Mouse (Mus musculus): ENCODE data around the gene Slain1. TPM values are rescaled to one million over a fixed set of nuclear protein-coding genes. Genes with fewer than 3 reads are reported as not detected.

The Slain1 gene
- polyA plus RNA-seq, 1 experiment from 2014 or later, result 1.8 TPM

DNA sequence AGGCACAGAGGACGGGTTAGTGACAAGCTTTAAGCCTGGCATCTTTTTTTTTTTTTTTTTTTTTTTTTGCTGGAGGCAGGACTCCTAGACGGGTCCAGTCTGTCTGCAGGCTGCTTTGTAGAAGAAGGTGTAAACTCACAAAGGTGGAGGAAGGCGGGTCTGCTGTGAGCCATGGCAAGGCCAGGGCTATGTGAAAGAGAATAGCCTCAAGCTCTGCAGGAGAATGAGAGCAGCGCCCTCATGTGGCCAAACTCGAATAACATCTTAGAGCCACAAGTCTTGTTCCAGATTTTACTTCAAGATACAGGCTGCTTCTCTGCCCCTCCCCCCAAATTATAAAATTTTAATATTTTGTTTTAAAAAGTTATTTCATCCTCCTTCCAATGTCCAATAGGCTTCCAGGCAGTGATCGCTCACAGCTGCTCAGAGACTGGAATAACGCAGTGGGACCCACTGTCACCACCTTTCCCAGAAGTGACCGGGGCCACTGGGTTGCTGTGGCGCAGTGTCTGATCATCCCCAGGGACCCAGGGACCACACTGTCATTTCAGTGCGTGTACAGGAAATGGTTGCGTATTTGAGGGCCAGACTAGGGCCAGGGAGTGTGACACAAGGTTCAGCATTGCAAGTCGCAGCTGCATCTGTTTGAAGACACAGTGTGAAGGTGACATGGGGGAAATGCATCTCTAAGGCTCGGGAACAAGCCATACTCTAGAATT lies 70.8 kb downstream of the Slain1 start:
- Histone ChIP-seq H3K4me2 (replicated peaks; ENCODE audit: low read depth) (no peak overlapping the region), H3K4me1 (replicated peaks; ENCODE audit: control insufficient read depth, insufficient read depth, low read length) (no peaks in the 10 kb centered on the region), H3K9me3 (ENCODE audit: control insufficient read depth) (no peaks in the 10 kb centered on the region), H3K9ac (ENCODE audit: low read depth, low read length) (no peak overlapping the region), H3K27ac (ENCODE audit: low read depth, low read length) (no peak overlapping the region), H3K4me3 (ENCODE audit: low read depth, low read length) (no peak overlapping the region), H3K27me3 (replicated peaks; ENCODE audit: control insufficient read depth, insufficient read depth, low read length) (no peaks in the 10 kb centered on the region), H3K36me3 (ENCODE audit: control insufficient read depth, insufficient read depth) (no peaks in the 10 kb centered on the region)
- TF ChIP-seq CTCF (IDR thresholded peaks at IDR 0.05; ENCODE audit: low read depth), result peak; percentile 75
- peak; percentile 31; the same call in 1 of the 2 replicates for ATAC-seq
- WGBS, result 61% methylated on average over 13 of the region's 13 CpGs

DNA sequence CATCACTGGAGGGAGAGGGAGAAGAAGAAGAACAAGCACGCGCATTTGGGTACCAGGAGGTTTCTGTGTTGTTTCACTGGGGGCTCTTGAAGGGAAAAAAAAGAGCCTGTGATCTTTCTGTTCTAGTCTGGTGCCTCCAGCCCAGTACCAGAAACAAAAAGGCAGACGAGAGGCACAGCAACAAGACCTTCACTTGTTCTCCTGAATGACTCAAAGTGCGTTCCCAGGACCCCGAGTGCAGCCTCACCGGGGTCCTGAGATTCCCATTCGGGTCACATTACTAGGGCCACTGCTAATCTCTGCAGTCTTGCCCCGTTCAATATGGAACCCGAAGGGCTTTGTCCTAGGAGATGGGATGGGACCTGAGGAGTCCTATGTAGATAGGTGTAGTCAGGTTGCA lies 73.3 kb downstream of the Slain1 start:
- Histone ChIP-seq H3K27ac (ENCODE audit: low read depth, low read length) (no peak overlapping the region), H3K4me1 (replicated peaks; ENCODE audit: control insufficient read depth, insufficient read depth, low read length) (no peaks in the 10 kb centered on the region), H3K9me3 (ENCODE audit: control insufficient read depth) (no peaks in the 10 kb centered on the region), H3K4me2 (replicated peaks; ENCODE audit: low read depth) (no peak overlapping the region), H3K9ac (ENCODE audit: low read depth, low read length) (no peak overlapping the region), H3K27me3 (replicated peaks; ENCODE audit: control insufficient read depth, insufficient read depth, low read length) (no peaks in the 10 kb centered on the region), H3K36me3 (ENCODE audit: control insufficient read depth, insufficient read depth) (no peaks in the 10 kb centered on the region), H3K4me3 (ENCODE audit: low read depth, low read length) (no peak overlapping the region)
- no peak for ATAC-seq
- 90% methylated on average over 9 of the region's 9 CpGs for WGBS
- TF ChIP-seq CTCF (IDR thresholded peaks at IDR 0.05; ENCODE audit: low read depth), result no peak

DNA sequence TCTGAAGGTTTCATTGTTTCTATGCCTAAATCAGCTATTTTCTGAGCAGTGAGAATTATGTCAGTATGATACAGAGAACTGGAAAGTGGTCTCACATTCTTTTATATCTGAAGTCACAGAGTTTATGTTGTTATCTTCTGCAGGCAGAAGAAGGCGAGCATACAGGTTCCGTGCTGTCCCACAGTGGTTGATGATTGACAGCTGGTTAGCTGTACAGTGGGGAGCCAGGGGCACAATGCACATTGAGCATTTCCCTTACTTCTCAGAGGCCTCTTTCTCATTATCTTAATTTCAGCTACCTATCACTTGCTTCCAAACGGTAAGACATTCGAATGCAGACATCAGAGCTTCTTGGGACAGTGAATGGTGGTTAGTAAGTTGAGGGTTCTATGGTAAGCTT lies 73.8 kb downstream of the Slain1 start:
- 65% methylated on average over 4 of the region's 4 CpGs for WGBS
- Histone ChIP-seq H3K36me3 (ENCODE audit: control insufficient read depth, insufficient read depth) (no peaks in the 10 kb centered on the region), H3K4me1 (replicated peaks; ENCODE audit: control insufficient read depth, insufficient read depth, low read length) (no peaks in the 10 kb centered on the region), H3K9ac (ENCODE audit: low read depth, low read length) (no peak overlapping the region), H3K27me3 (replicated peaks; ENCODE audit: control insufficient read depth, insufficient read depth, low read length) (no peaks in the 10 kb centered on the region), H3K9me3 (ENCODE audit: control insufficient read depth) (no peaks in the 10 kb centered on the region), H3K27ac (ENCODE audit: low read depth, low read length) (no peak overlapping the region), H3K4me2 (replicated peaks; ENCODE audit: low read depth) (no peak overlapping the region), H3K4me3 (ENCODE audit: low read depth, low read length) (no peak overlapping the region)
- no peak for TF ChIP-seq CTCF (IDR thresholded peaks at IDR 0.05; ENCODE audit: low read depth)
- ATAC-seq, result no peak

DNA sequence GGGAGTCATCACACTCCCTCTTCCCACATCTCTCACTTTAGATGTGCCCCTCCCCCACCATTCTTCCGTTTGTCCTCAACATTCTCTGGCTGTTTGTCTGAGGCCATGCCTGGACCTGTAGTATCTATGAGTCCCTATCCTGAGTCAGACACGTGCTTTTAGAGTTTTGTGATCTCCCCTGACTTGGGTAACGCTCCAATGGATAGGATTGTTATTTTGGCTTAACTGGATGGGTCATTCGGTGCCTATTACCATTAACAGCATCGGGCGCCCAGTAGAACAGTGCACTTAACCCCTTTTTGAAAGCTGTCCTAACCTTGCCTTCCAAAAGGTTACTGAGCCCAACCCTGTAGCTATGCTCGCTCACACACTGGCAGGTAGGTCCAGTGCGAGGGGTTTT lies 78.5 kb downstream of the Slain1 start:
- Histone ChIP-seq H3K36me3 (ENCODE audit: control insufficient read depth, insufficient read depth) (no peaks in the 10 kb centered on the region), H3K4me2 (replicated peaks; ENCODE audit: low read depth) (no peak overlapping the region), H3K4me3 (ENCODE audit: low read depth, low read length) (no peak overlapping the region), H3K9me3 (ENCODE audit: control insufficient read depth) (no peaks in the 10 kb centered on the region), H3K27ac (ENCODE audit: low read depth, low read length) (no peak overlapping the region), H3K9ac (ENCODE audit: low read depth, low read length) (no peak overlapping the region), H3K4me1 (replicated peaks; ENCODE audit: control insufficient read depth, insufficient read depth, low read length) (no peaks in the 10 kb centered on the region), H3K27me3 (replicated peaks; ENCODE audit: control insufficient read depth, insufficient read depth, low read length) (no peaks in the 10 kb centered on the region)
- ATAC-seq, result no peak
- WGBS, result 86% methylated on average over 8 of the region's 8 CpGs
- TF ChIP-seq CTCF (IDR thresholded peaks at IDR 0.05; ENCODE audit: low read depth), result no peak

DNA sequence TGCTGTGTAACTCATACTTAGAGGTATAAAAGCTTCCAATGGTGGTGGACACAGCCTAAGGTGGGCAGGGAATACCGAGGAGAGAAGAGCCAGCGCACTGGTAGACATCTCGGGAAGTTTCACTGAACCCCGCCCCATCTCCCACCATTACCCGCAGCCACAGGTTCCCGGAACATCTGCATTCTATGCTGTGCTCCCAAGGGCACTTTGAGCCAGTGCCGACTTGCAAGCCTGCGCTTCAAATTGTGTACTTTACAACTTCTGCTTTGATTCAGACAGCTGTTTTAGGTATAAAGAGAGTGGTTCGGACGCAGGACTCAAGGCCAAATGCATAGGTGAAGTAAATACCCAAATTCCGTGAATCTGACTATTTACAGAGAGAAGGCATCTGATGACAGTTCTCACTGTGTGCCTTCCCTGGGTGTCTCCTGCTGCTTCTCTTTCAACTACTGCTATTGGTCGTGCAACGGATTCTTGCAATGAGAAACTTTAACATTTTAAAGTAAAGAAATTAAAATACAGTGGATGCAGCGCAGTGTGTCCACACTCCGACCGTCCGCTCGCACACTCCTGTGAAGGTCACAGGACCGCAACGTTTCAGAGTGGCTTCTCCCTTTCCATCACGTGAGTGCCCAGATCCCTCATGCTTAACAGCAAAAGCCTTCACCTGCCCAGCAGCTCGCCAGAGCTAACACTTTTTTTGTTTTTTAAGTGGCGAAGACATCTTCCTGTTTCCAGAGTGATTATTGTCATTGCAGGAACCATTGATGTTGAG lies 79.1 kb downstream of the Slain1 start:
- no peaks in the 10 kb centered on the region for H3K36me3 ChIP-seq (ENCODE audit: control insufficient read depth, insufficient read depth)
- H3K27me3 ChIP-seq (replicated peaks; ENCODE audit: control insufficient read depth, insufficient read depth, low read length), result no peaks in the 10 kb centered on the region
- H3K4me1 ChIP-seq (replicated peaks; ENCODE audit: control insufficient read depth, insufficient read depth, low read length), result no peaks in the 10 kb centered on the region
- no peak overlapping the region for H3K4me2 ChIP-seq (replicated peaks; ENCODE audit: low read depth)
- TF ChIP-seq CTCF (IDR thresholded peaks at IDR 0.05; ENCODE audit: low read depth), result no peak
- no peaks in the 10 kb centered on the region for H3K9me3 ChIP-seq (ENCODE audit: control insufficient read depth)
- no peak for ATAC-seq
- no peak overlapping the region for H3K4me3 ChIP-seq (ENCODE audit: low read depth, low read length)
- 79% methylated on average over 23 of the region's 23 CpGs for WGBS
- H3K9ac ChIP-seq (ENCODE audit: low read depth, low read length), result no peak overlapping the region
- H3K27ac ChIP-seq (ENCODE audit: low read depth, low read length), result no peak overlapping the region

DNA sequence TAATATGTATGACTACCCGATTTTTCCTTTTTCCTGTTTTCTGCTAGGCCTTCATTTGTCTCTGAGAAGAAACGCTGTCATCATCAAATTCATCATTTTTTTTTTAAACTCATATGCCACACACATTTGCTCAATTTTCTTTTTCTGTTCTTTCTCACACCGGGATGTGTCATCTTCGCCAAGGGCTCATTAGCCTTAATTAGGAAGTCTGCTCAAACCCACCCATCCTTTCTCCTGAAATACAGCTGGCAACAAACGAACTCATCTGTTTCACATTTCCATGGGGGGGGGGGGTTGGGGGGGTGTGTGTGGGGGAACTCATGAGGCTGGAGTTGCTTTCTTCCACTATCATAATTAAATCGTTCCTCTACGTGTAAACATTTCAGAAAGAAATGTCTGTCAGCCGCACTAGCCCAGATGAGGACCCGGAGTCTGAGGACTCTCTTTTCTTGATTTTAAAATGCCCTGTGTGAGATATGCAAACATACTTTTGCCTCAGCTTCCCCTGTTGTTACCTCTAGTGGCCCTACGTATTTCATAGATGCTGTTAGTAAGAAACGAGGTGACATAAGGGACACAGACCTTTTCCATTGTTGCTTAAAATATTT lies 79.8 kb downstream of the Slain1 start:
- Histone ChIP-seq H3K9me3 (ENCODE audit: control insufficient read depth) (no peaks in the 10 kb centered on the region), H3K4me1 (replicated peaks; ENCODE audit: control insufficient read depth, insufficient read depth, low read length) (no peaks in the 10 kb centered on the region), H3K4me2 (replicated peaks; ENCODE audit: low read depth) (no peak overlapping the region), H3K27ac (ENCODE audit: low read depth, low read length) (no peak overlapping the region), H3K9ac (ENCODE audit: low read depth, low read length) (no peak overlapping the region), H3K4me3 (ENCODE audit: low read depth, low read length) (no peak overlapping the region), H3K27me3 (replicated peaks; ENCODE audit: control insufficient read depth, insufficient read depth, low read length) (no peaks in the 10 kb centered on the region), H3K36me3 (ENCODE audit: control insufficient read depth, insufficient read depth) (no peaks in the 10 kb centered on the region)
- ATAC-seq, result no peak
- TF ChIP-seq CTCF (IDR thresholded peaks at IDR 0.05; ENCODE audit: low read depth), result no peak
- WGBS, result 66% methylated on average over 11 of the region's 11 CpGs
